Mouse (Mus musculus) forebrain, embryonic 16.5 days (tissue): Measurements from ENCODE around the gene Trnau1ap. TPM values are rescaled to one million over a fixed set of nuclear protein-coding genes. Genes with fewer than 3 reads are reported as not detected.
A peak's percentile ranks its signal among the peaks of the same experiment; 100 is the strongest.

Experiments
- ATAC-seq: fragments of 200-750 bp; cut with Nextera tagmentation; 2 replicates; pipeline ENCODE4 v1.8.0; 2017; ENCODE audit warnings: mild to moderate bottlenecking, moderate library complexity
- H3K27ac ChIP-seq: fragments of 300-500 bp; sonication (generic); 2 replicates; pipeline ENCODE4 v1.5.1; 2014; ENCODE audit warnings: low read length, control low read depth
- H3K27me3 ChIP-seq: fragments of 300-500 bp; sonication (generic); replicated peaks from 2 replicates; pipeline ENCODE4 v1.6.1; 2014; ENCODE audit warnings: low read length; ENCODE audit not compliant: control insufficient read depth, insufficient read depth
- H3K36me3 ChIP-seq: fragments of 300-500 bp; sonication (generic); 2 replicates; pipeline ENCODE4 v1.6.1; 2014; ENCODE audit not compliant: control insufficient read depth, insufficient read depth
- H3K4me1 ChIP-seq: fragments of 300-500 bp; sonication (generic); replicated peaks from 2 replicates; pipeline ENCODE4 v1.6.1; 2014; ENCODE audit warnings: low read length; ENCODE audit not compliant: control insufficient read depth, insufficient read depth
- H3K4me2 ChIP-seq: fragments of 300-500 bp; sonication (generic); 2 replicates; pipeline ENCODE4 v1.6.1; 2014; ENCODE audit warnings: mild to moderate bottlenecking, low read length, control low read depth
- H3K4me3 ChIP-seq: fragments of 300-500 bp; sonication (generic); replicated peaks from 2 replicates; pipeline ENCODE4 v1.5.1; 2014; ENCODE audit warnings: mild to moderate bottlenecking, low read length, control low read depth
- H3K9ac ChIP-seq: fragments of 300-500 bp; sonication (generic); replicated peaks from 2 replicates; pipeline ENCODE4 v1.6.1; 2014; ENCODE audit warnings: low read depth, low read length, control low read depth
- H3K9me3 ChIP-seq: fragments of 300-500 bp; sonication (generic); 2 replicates; pipeline ENCODE4 v1.6.1; 2016; ENCODE audit warnings: low read length; ENCODE audit not compliant: control insufficient read depth
- WGBS: fragments of 180-500 bp; shearing (Covaris S2); extraction: QIAGEN DNeasy Blood & Tissue Kit; methylation state at CpG from one replicate; pipeline ENCODE4 v1.1.7; 2014; 5-methylcytosine and 5-hydroxymethylcytosine counted together
- polyA plus RNA-seq: library from polyadenylated mRNA; unstranded; fragments of >200 nt; fragmentation: Nextera tagmentation; extraction: Ambion mirVana; gene quantifications from 2 replicates; pipeline ENCODE4 v1.2.1, GENCODE M21; 2015

Gene Trnau1ap
- polyA plus RNA-seq, 1 experiment from 2014 or later = 86.4 TPM

GRCm38 (mm10) chr4:132354571-132354970 is 25.2 kb upstream of the Trnau1ap start:
- 85% methylated on average over 4 of the region's 4 CpGs for WGBS
- Histone ChIP-seq H3K9me3 (no peaks in the 10 kb centered on the region), H3K9ac (no peak overlapping the region), H3K27me3 (no peaks in the 10 kb centered on the region), H3K4me3 (no peak overlapping the region), H3K4me1 (peaks cover 19% of the 10 kb centered on the region), H3K4me2 (no peak overlapping the region), H3K36me3 (peaks cover 9% of the 10 kb centered on the region), H3K27ac (no peak overlapping the region)
- ATAC-seq = no peak

- Histone ChIP-seq H3K27me3 (no peaks in the 10 kb centered on the region), H3K36me3 (peaks cover 9% of the 10 kb centered on the region), H3K4me3 (peak within 1 kb of the TSS; percentile 84), H3K4me2 (peak within 1 kb of the TSS; percentile 95), H3K9ac (peak within 1 kb of the TSS; percentile 80), H3K4me1 (peaks cover 19% of the 10 kb centered on the region), H3K9me3 (no peaks in the 10 kb centered on the region), H3K27ac (peak within 1 kb of the TSS; percentile 93)
- WGBS = under 1% methylated on average over 31 of the region's 31 CpGs
- peak; percentile 96 for ATAC-seq
These were observed 24.1 kb upstream of the Trnau1ap start, which contains the start of gene Rcc1 for GRCm38 (mm10) chr4:132353481-132353885. Rcc1 (minus strand) TSS chr4:132353605.

DNA sequence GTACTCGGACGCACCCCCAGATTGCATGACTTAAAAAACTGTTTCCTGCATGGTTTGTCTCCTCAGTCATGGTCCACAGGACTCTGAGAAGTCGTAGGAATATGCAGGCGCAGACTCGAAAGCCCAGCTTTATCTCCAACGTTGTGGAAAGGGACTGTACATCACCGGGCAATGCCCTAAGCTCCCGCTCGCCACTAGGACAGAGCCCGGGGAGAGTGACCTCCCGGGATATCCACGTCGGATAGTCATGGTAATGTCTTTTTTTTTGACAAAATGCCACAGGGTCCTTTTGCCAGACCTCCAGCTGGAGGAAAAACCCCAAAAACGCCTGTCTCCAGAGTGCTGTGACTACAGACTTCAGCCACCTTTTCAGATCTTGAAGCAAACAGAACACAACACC is 23.4 kb upstream of the Trnau1ap start:
- Histone ChIP-seq H3K4me1 (peaks cover 19% of the 10 kb centered on the region), H3K9me3 (no peaks in the 10 kb centered on the region), H3K4me3 (peak overlapping the region; percentile 84), H3K27me3 (no peaks in the 10 kb centered on the region), H3K9ac (peak overlapping the region; percentile 80), H3K27ac (peak overlapping the region; percentile 93), H3K4me2 (peak overlapping the region; percentile 95), H3K36me3 (peaks cover 9% of the 10 kb centered on the region)
- ATAC-seq = no peak
- WGBS = 0% methylated on average over 14 of the region's 14 CpGs

DNA sequence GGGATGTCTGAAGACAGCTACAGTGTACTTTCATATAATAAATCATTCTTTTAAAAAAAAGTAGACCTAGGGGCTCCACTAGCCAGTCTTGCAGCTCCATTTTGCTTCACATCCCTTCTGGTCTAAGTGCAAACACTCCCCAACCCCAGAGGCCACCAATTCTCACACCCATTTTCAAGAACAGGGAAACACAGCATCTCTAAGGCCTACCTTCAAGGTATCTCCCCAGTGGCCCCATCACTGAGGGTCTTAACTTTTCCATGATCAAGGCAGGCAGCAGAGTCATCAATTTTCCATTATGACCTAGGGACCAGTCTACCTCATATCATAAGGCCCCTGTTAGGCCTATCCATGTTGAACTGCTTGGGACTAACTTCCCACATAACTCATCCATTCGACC is 22.1 kb upstream of the Trnau1ap start:
- no peak overlapping the region for H3K4me3 ChIP-seq
- no peaks in the 10 kb centered on the region for H3K9me3 ChIP-seq
- H3K9ac ChIP-seq = no peak overlapping the region
- H3K4me2 ChIP-seq = no peak overlapping the region
- no peaks in the 10 kb centered on the region for H3K36me3 ChIP-seq
- H3K4me1 ChIP-seq = peaks cover 19% of the 10 kb centered on the region
- no peaks in the 10 kb centered on the region for H3K27me3 ChIP-seq
- no peak overlapping the region for H3K27ac ChIP-seq
- 46% methylated on average over 1 of the region's 1 CpGs for WGBS
- ATAC-seq = no peak

GRCm38 (mm10) chr4:132350854-132351253 is 21.5 kb upstream of the Trnau1ap start:
- Histone ChIP-seq H3K27me3 (no peaks in the 10 kb centered on the region), H3K27ac (no peak overlapping the region), H3K4me3 (no peak overlapping the region), H3K4me1 (peaks cover 19% of the 10 kb centered on the region), H3K9ac (no peak overlapping the region), H3K36me3 (no peaks in the 10 kb centered on the region), H3K9me3 (no peaks in the 10 kb centered on the region), H3K4me2 (no peak overlapping the region)
- no peak for ATAC-seq
- WGBS = 70% methylated on average over 3 of the region's 3 CpGs

- ATAC-seq = no peak
- Histone ChIP-seq H3K27ac (no peak overlapping the region), H3K4me2 (no peak overlapping the region), H3K4me3 (no peak overlapping the region), H3K4me1 (peaks cover 19% of the 10 kb centered on the region), H3K9ac (no peak overlapping the region), H3K36me3 (no peaks in the 10 kb centered on the region), H3K9me3 (no peaks in the 10 kb centered on the region), H3K27me3 (no peaks in the 10 kb centered on the region)
- 42% methylated on average over 2 of the region's 2 CpGs for WGBS
These were observed 20.9 kb upstream of the Trnau1ap start for GRCm38 (mm10) chr4:132350123-132350740.

GRCm38 (mm10) chr4:132349495-132350122 is 20.3 kb upstream of the Trnau1ap start:
- 55% methylated on average over 3 of the region's 3 CpGs for WGBS
- Histone ChIP-seq H3K4me1 (peaks cover 23% of the 10 kb centered on the region), H3K36me3 (no peaks in the 10 kb centered on the region), H3K27me3 (no peaks in the 10 kb centered on the region), H3K27ac (no peak overlapping the region), H3K9me3 (no peaks in the 10 kb centered on the region), H3K4me3 (no peak overlapping the region), H3K4me2 (no peak overlapping the region), H3K9ac (no peak overlapping the region)
- ATAC-seq = no peak

DNA sequence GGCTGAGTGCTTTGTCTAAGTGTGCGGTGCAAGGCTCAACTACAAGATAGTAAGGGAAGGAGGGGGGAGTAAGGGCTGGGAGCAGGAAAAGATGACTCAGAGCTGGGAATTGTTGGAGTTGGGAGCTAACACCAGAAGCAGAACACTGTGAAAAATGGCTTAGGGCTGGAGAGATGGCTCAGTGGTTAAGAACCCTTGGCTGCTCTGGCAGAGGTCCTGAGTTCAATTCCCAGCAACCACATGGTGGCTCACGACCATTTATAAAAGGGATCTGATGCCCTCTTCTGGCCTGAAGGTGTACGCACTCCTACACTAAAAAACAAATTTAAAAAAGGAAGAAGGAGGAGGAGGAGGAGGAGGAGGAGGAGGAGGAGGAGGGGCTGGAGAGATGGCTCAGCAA is 17.3 kb upstream of the Trnau1ap start:
- H3K27me3 ChIP-seq = no peaks in the 10 kb centered on the region
- peaks cover 19% of the 10 kb centered on the region for H3K4me1 ChIP-seq
- no peaks in the 10 kb centered on the region for H3K9me3 ChIP-seq
- no peak for ATAC-seq
- H3K4me3 ChIP-seq = no peak overlapping the region
- H3K36me3 ChIP-seq = no peaks in the 10 kb centered on the region
- no peak overlapping the region for H3K4me2 ChIP-seq
- 62% methylated on average over 3 of the region's 3 CpGs for WGBS
- H3K9ac ChIP-seq = no peak overlapping the region
- H3K27ac ChIP-seq = no peak overlapping the region

GRCm38 (mm10) chr4:132346261-132346660 is 16.9 kb upstream of the Trnau1ap start:
- H3K27me3 ChIP-seq = no peaks in the 10 kb centered on the region
- H3K4me2 ChIP-seq = no peak overlapping the region
- ATAC-seq = no peak
- no peaks in the 10 kb centered on the region for H3K9me3 ChIP-seq
- H3K36me3 ChIP-seq = no peaks in the 10 kb centered on the region
- no peak overlapping the region for H3K4me3 ChIP-seq
- 86% methylated on average over 4 of the region's 4 CpGs for WGBS
- H3K27ac ChIP-seq = no peak overlapping the region
- H3K4me1 ChIP-seq = peaks cover 16% of the 10 kb centered on the region
- no peak overlapping the region for H3K9ac ChIP-seq
